Mouse (Mus musculus) liver, embryonic 16.5 days (tissue): ENCODE data around the gene Ankrd39. TPM values are rescaled to one million over a fixed set of nuclear protein-coding genes. Genes with fewer than 3 reads are reported as not detected.

Experiments used
- ATAC-seq: fragments of 200-750 bp; cut with Nextera tagmentation; 2 replicates; pipeline ENCODE4 v1.8.0; 2017; ENCODE audit warnings: low read depth, mild to moderate bottlenecking, moderate number of reproducible peaks, moderate library complexity
- H3K27ac ChIP-seq: fragments of 300-500 bp; sonication (generic); 2 replicates; pipeline ENCODE4 v1.5.1; 2014; ENCODE audit warnings: mild to moderate bottlenecking, low read length
- H3K27me3 ChIP-seq: fragments of 300-500 bp; sonication (generic); 2 replicates; pipeline ENCODE4 v1.6.1; 2014; ENCODE audit warnings: low read depth, low read length, mixed read lengths; ENCODE audit not compliant: control insufficient read depth, insufficient read depth
- H3K36me3 ChIP-seq: fragments of 300-500 bp; sonication (generic); 2 replicates; pipeline ENCODE4 v1.6.1; 2014; ENCODE audit warnings: mild to moderate bottlenecking; ENCODE audit not compliant: control insufficient read depth, insufficient read depth
- H3K4me1 ChIP-seq: fragments of 300-500 bp; sonication (generic); 2 replicates; pipeline ENCODE4 v1.6.1; 2014; ENCODE audit warnings: low read depth, low read length, mixed read lengths; ENCODE audit not compliant: control insufficient read depth
- H3K4me2 ChIP-seq: fragments of 300-500 bp; sonication (generic); 2 replicates; pipeline ENCODE4 v1.6.1; 2014; ENCODE audit warnings: low read depth, low read length, mixed read lengths
- H3K4me3 ChIP-seq: fragments of 300-500 bp; sonication (generic); 2 replicates; pipeline ENCODE4 v1.5.1; 2014; ENCODE audit warnings: low read depth, mild to moderate bottlenecking, low read length
- H3K9ac ChIP-seq: fragments of 300-500 bp; sonication (generic); 2 replicates; pipeline ENCODE4 v1.6.1; 2014; ENCODE audit warnings: low read depth, low read length
- H3K9me3 ChIP-seq: fragments of 300-500 bp; sonication (generic); replicated peaks from 2 replicates; pipeline ENCODE4 v1.6.1; 2016; ENCODE audit warnings: low read length; ENCODE audit not compliant: control insufficient read depth
- WGBS: fragments of 180-500 bp; shearing (Covaris S2); extraction: QIAGEN DNeasy Blood & Tissue Kit; methylation state at CpG from one replicate; pipeline ENCODE4 v1.1.7; 2014; ENCODE audit not compliant: insufficient replicate concordance; 5-methylcytosine and 5-hydroxymethylcytosine counted together
- polyA plus RNA-seq: library from polyadenylated mRNA; unstranded; fragments of >200 nt; fragmentation: Nextera tagmentation; extraction: Ambion mirVana; gene quantifications from 2 replicates; pipeline ENCODE4 v1.2.1, GENCODE M21; 2015

Ankrd39 gene
- polyA plus RNA-seq, 1 experiment from 2014 or later, result 6.7 TPM

DNA sequence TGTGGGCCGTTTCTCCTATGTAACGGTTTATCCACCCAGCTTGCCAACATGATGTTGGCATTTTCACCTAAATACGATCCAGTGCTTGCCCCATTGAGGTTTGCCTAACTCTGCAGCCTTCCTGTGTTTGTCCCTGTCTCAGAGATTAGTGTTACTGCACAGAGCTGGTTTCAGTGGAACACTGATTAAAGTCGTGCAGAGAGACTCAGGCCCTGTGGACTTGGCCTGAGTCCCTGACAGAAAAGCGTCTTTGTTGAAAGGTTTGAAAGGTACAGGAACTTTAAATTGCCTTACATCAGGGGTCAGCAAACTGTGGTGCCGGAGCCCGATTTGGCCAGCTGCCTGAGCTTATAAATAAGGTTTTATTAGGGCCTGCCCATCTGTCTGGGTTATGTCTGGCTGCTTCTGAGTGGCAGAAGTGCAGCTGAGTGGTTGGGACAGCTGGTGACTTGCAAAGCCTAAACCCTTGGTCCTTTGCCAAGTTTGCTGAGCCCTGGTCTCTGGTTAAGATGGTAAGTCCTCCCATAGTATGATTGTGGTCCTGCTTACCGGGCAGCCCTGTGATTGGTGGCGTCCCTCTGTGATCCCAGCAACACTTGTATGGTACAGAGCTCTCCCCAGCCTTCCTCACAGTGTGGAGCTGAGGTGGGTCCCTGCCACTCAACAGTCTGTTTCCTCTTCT is 23.8 kb downstream of the Ankrd39 start:
- H3K36me3 ChIP-seq, result peaks cover 23% of the 10 kb centered on the region
- H3K27ac ChIP-seq, result no peak overlapping the region
- no peak overlapping the region for H3K9ac ChIP-seq
- H3K4me2 ChIP-seq, result no peak overlapping the region
- 75% methylated on average over 9 of the region's 9 CpGs for WGBS
- ATAC-seq, result no peak
- H3K27me3 ChIP-seq, result no peaks in the 10 kb centered on the region
- no peaks in the 10 kb centered on the region for H3K9me3 ChIP-seq
- no peak overlapping the region for H3K4me3 ChIP-seq
- H3K4me1 ChIP-seq, result peaks cover 2% of the 10 kb centered on the region

- H3K36me3 ChIP-seq, result peaks cover 23% of the 10 kb centered on the region
- no peak for ATAC-seq
- 81% methylated on average over 7 of the region's 7 CpGs for WGBS
Observed at GRCm38 (mm10) chr1:36522210-36522609, 25.0 kb downstream of the Ankrd39 start.

GRCm38 (mm10) chr1:36519626-36520025 is 27.6 kb downstream of the Ankrd39 start:
- H3K4me1 ChIP-seq, result no peaks in the 10 kb centered on the region
- H3K9ac ChIP-seq, result no peak overlapping the region
- 73% methylated on average over 11 of the region's 11 CpGs for WGBS
- H3K4me2 ChIP-seq, result no peak overlapping the region
- no peak for ATAC-seq
- no peaks in the 10 kb centered on the region for H3K9me3 ChIP-seq
- no peak overlapping the region for H3K27ac ChIP-seq
- H3K4me3 ChIP-seq, result no peak overlapping the region
- peaks cover 16% of the 10 kb centered on the region for H3K36me3 ChIP-seq
- no peaks in the 10 kb centered on the region for H3K27me3 ChIP-seq

More at GRCm38 (mm10) chr1:36522210-36522609, 25.0 kb downstream of the Ankrd39 start:
- Histone ChIP-seq H3K27ac (no peak overlapping the region), H3K4me1 (no peaks in the 10 kb centered on the region; the same call in 1 of the 2 replicates), H3K9me3 (no peaks in the 10 kb centered on the region), H3K9ac (no peak overlapping the region), H3K27me3 (no peaks in the 10 kb centered on the region), H3K4me2 (no peak overlapping the region), H3K4me3 (no peak overlapping the region)

- Histone ChIP-seq H3K9me3 (no peaks in the 10 kb centered on the region), H3K4me2 (no peak overlapping the region), H3K4me1 (peaks cover 5% of the 10 kb centered on the region), H3K36me3 (peaks cover 13% of the 10 kb centered on the region), H3K9ac (no peak overlapping the region), H3K27ac (no peak overlapping the region), H3K27me3 (no peaks in the 10 kb centered on the region), H3K4me3 (no peak overlapping the region)
- no peak for ATAC-seq
- 58% methylated on average over 3 of the region's 3 CpGs for WGBS
Observed at GRCm38 (mm10) chr1:36518259-36518658, 29.0 kb downstream of the Ankrd39 start.

DNA sequence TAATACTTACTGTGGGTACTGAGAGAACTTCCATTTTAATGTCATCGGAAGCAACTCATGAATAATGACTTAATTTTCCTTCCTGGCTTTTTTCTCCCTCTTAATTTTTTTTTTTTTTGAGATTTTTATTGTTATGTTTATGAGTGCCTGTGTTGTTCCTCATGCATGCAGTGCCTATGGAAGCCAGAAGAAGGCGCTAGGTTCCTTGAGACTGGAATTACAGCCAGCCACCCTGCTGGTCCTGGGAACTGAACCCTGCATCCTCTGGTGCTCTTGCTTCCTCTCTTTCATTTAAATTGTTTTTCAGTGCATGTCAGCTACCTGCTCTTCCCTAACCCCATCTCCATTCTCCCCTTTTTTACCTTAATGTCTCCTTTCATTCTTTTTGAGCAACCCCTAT is 33.5 kb downstream of the Ankrd39 start:
- ATAC-seq, result no peak
- Histone ChIP-seq H3K27me3 (no peaks in the 10 kb centered on the region), H3K9ac (peak overlapping the region; percentile 21; the same call in 1 of the 2 replicates), H3K36me3 (no peaks in the 10 kb centered on the region), H3K27ac (no peak overlapping the region), H3K4me2 (peak overlapping the region; percentile 91; the same call in 1 of the 2 replicates), H3K4me3 (peak overlapping the region; percentile 89), H3K9me3 (no peaks in the 10 kb centered on the region), H3K4me1 (peaks cover 13% of the 10 kb centered on the region)
- 71% methylated on average over 2 of the region's 2 CpGs for WGBS

- WGBS, result 24% methylated on average over 1 of the region's 1 CpGs
- Histone ChIP-seq H3K9ac (peak overlapping the region; percentile 21; the same call in 1 of the 2 replicates), H3K4me3 (peak overlapping the region; percentile 89), H3K9me3 (no peaks in the 10 kb centered on the region), H3K4me1 (peaks cover 13% of the 10 kb centered on the region), H3K4me2 (peak overlapping the region; percentile 91), H3K36me3 (no peaks in the 10 kb centered on the region), H3K27me3 (no peaks in the 10 kb centered on the region), H3K27ac (no peak overlapping the region)
- no peak for ATAC-seq
Observed at GRCm38 (mm10) chr1:36513310-36513709, 33.9 kb downstream of the Ankrd39 start.

- ATAC-seq, result no peak
- 5% methylated on average over 16 of the region's 16 CpGs for WGBS
- Histone ChIP-seq H3K27ac (no peak overlapping the region), H3K27me3 (no peaks in the 10 kb centered on the region), H3K9me3 (no peaks in the 10 kb centered on the region), H3K4me2 (peak overlapping the region; percentile 91), H3K4me3 (peak overlapping the region; percentile 89), H3K36me3 (no peaks in the 10 kb centered on the region), H3K9ac (peak overlapping the region; percentile 85), H3K4me1 (peaks cover 13% of the 10 kb centered on the region)
Observed at GRCm38 (mm10) chr1:36512966-36513280, 34.3 kb downstream of the Ankrd39 start.

DNA sequence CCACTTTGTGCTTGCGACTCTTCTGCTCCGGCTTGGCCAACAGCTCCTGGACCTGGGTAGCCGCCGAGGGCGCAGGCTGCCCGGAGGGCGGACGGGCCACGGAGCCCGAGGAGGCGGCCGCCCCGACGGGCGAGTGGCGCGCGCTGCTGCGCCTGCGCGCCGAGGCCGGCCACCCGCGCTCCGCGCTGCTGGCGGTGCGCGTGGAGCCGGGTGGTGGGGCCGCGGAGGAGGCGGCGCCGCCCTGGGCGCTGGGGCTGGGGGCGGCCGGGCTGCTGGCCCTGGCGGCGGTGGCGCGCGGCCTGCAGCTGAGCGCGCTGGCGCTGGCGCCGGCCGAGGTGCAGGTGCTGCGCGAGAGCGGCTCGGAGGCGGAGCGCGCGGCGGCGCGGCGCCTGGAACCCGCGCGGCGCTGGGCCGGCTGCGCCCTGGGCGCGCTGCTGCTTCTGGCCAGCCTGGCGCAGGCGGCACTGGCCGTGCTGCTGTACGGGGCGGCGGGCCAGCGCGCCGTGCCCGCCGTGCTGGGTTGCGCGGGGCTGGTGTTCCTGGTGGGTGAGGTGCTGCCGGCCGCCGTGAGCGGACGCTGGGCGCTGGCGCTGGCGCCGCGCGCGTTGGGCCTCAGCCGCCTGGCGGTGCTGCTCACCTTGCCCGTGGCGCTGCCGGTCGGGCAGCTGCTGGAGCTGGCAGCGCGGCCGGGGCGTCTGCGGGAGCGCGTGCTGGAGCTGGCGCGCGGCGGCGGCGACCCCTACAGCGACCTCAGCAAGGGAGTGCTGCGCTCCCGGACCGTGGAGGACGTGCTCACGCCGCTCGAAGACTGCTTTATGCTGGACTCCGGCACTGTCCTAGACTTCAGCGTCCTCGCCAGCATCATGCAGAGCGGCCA is 34.9 kb downstream of the Ankrd39 start:
- Histone ChIP-seq H3K9me3 (no peaks in the 10 kb centered on the region), H3K4me1 (peaks cover 13% of the 10 kb centered on the region), H3K9ac (peak overlapping the region; percentile 85), H3K36me3 (no peaks in the 10 kb centered on the region), H3K27ac (peak overlapping the region; percentile 94), H3K4me3 (peak overlapping the region; percentile 89), H3K4me2 (peak overlapping the region; percentile 91), H3K27me3 (no peaks in the 10 kb centered on the region)
- WGBS, result 0% methylated on average over 84 of the region's 126 CpGs
- ATAC-seq, result peak; percentile 44
